Mouse (Mus musculus) thymus, adult 2 months (tissue): ENCODE measurements at regions not wholly inside any gene's neighbourhood (a gene's known extent, or its start where the extent isn't known, plus 50 kb on each side); places are given as distances from the start of the nearest gene placed in this dataset.

Experiments
- CTCF ChIP-seq: fragments of 200-500 bp; IDR thresholded peaks from 2 replicates; pipeline ENCODE4 v1.5.1; 2012; ENCODE audit warnings: mild to moderate bottlenecking, control low read depth, low read length, moderate library complexity, borderline replicate concordance; ENCODE audit not compliant: control insufficient read depth, poor library complexity, insufficient read depth; ENCODE audit errors: extremely low read depth
- POLR2A ChIP-seq: fragments of 200-500 bp; IDR thresholded peaks from 2 replicates; pipeline ENCODE4 v1.6.1; 2012; ENCODE audit warnings: mild to moderate bottlenecking, low read length, control low read depth, moderate library complexity; ENCODE audit not compliant: control insufficient read depth, poor library complexity, insufficient read depth; ENCODE audit errors: extremely low read depth

- TF ChIP-seq POLR2A (no peak), CTCF (no peak)
Observed at GRCm38 (mm10) chr17:83016936-83017335, 198.2 kb upstream of the Pkdcc start.
